Mouse (Mus musculus): ENCODE measurements at regions not wholly inside any gene's neighbourhood (a gene's known extent, or its start where the extent isn't known, plus 50 kb on each side); places are given as distances from the start of the nearest gene placed in this dataset.

DNA sequence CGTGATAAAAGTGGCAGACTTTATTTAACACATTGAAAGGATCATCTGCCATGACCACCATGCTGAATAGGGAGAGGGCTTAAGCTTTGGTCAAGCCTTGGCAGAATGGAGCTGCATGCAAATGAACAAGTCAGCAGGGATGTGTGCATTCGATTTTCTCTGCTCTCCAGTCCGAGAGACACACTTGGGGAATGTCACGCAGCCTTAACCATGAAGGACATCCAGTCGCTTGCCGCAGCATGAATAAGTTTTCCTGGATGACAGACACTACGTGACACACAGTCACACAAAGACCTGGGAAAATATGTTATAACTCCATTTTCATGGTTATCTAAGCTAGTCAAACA is 233.8 kb downstream of the Diras2 start:
- TF ChIP-seq CTCF (IDR thresholded peaks at IDR 0.05; ENCODE audit: low read depth) = no peak
- TF ChIP-seq EP300 (optimal IDR thresholded peaks at IDR 0.05) = no peak
